Mouse (Mus musculus) v-Abl transformed pro-B cells (cell line): Measurements from ENCODE around the gene Sugp2.

ENCODE experiments used
- in situ Hi-C, 2 experiments: fragments of 400-800 bp; cut with MboI; formaldehyde crosslinking; loops; one replicate each; pipeline ENCODE4 v1.15.1; 2025; ENCODE audit not compliant: unreplicated experiment in 2 of 2

Gene Sugp2

GRCm38 (mm10) chr8:70220236-70220840 lies 13.7 kb upstream of the Sugp2 start:
- in situ Hi-C loops, result loop anchor here in 1 of 2 experiments (5.0 kb wide), 1 partner anchor 43 kb away; no protein-coding TSS in a partner anchor

GRCm38 (mm10) chr8:70220911-70221310 lies 13.1 kb upstream of the Sugp2 start:
- in situ Hi-C loops, result loop anchor here in 1 of 2 experiments (5.0 kb wide), 1 partner anchor 44 kb away; no protein-coding TSS in a partner anchor

- in situ Hi-C loops, result loop anchor here in 1 of 2 experiments (5.0 kb wide), 1 partner anchor 45 kb away; no protein-coding TSS in a partner anchor
Measured at GRCm38 (mm10) chr8:70222041-70222440, 12.0 kb upstream of the Sugp2 start.

- in situ Hi-C loops, result loop anchor here in 1 of 2 experiments (5.0 kb wide), 1 partner anchor 46 kb away; no protein-coding TSS in a partner anchor
Measured at GRCm38 (mm10) chr8:70223341-70223740, 10.7 kb upstream of the Sugp2 start.

- in situ Hi-C loops, result no loop called here
Measured at GRCm38 (mm10) chr8:70227997-70228396, 6.0 kb upstream of the Sugp2 start.

GRCm38 (mm10) chr8:70230837-70231236 lies 3.2 kb upstream of the Sugp2 start:
- in situ Hi-C loops, result no loop called here

GRCm38 (mm10) chr8:70233606-70234005 lies 420 bp upstream of the Sugp2 start:
- in situ Hi-C loops, result no loop called here

GRCm38 (mm10) chr8:70234781-70235128 lies 729 bp downstream of the Sugp2 start:
- in situ Hi-C loops, result no loop called here

GRCm38 (mm10) chr8:70237842-70238241 lies 3.8 kb downstream of the Sugp2 start:
- in situ Hi-C loops, result no loop called here

GRCm38 (mm10) chr8:70240642-70241041 lies 6.6 kb downstream of the Sugp2 start:
- in situ Hi-C loops, result no loop called here

GRCm38 (mm10) chr8:70246622-70247021 lies 12.6 kb downstream of the Sugp2 start:
- in situ Hi-C loops, result no loop called here

- in situ Hi-C loops, result no loop called here
Measured at GRCm38 (mm10) chr8:70247841-70248240, 13.8 kb downstream of the Sugp2 start.

GRCm38 (mm10) chr8:70254628-70255027 lies 20.6 kb downstream of the Sugp2 start:
- in situ Hi-C loops, result no loop called here

- in situ Hi-C loops, result no loop called here
Measured at GRCm38 (mm10) chr8:70257456-70257855, 23.4 kb downstream of the Sugp2 start.

GRCm38 (mm10) chr8:70258600-70258999 lies 24.6 kb downstream of the Sugp2 start:
- in situ Hi-C loops, result no loop called here

GRCm38 (mm10) chr8:70259043-70259442 lies 25.0 kb downstream of the Sugp2 start:
- in situ Hi-C loops, result no loop called here

GRCm38 (mm10) chr8:70267674-70268073 lies 33.6 kb downstream of the Sugp2 start:
- in situ Hi-C loops, result no loop called here

- in situ Hi-C loops, result no loop called here
Measured at GRCm38 (mm10) chr8:70268311-70268710, 34.3 kb downstream of the Sugp2 start.

- in situ Hi-C loops, result no loop called here
Measured at GRCm38 (mm10) chr8:70268799-70269565, 35.0 kb downstream of the Sugp2 start.

- in situ Hi-C loops, result no loop called here
Measured at GRCm38 (mm10) chr8:70272949-70273348, 38.9 kb downstream of the Sugp2 start.

GRCm38 (mm10) chr8:70274350-70274749 lies 40.3 kb downstream of the Sugp2 start:
- in situ Hi-C loops, result no loop called here

- in situ Hi-C loops, result no loop called here
Measured at GRCm38 (mm10) chr8:70276476-70276875, 42.5 kb downstream of the Sugp2 start.
